Mouse (Mus musculus): ENCODE measurements around the gene Ppp2r5c.

The Ppp2r5c gene

GRCm38 (mm10) chr12:110511856-110512433, 65.0 kb downstream of the Ppp2r5c start:
- DNase-seq (ENCODE audit: low spot score) = no peak

- no peak for DNase-seq (ENCODE audit: low spot score)
Observed at GRCm38 (mm10) chr12:110512884-110513283, 66.0 kb downstream of the Ppp2r5c start.

DNA sequence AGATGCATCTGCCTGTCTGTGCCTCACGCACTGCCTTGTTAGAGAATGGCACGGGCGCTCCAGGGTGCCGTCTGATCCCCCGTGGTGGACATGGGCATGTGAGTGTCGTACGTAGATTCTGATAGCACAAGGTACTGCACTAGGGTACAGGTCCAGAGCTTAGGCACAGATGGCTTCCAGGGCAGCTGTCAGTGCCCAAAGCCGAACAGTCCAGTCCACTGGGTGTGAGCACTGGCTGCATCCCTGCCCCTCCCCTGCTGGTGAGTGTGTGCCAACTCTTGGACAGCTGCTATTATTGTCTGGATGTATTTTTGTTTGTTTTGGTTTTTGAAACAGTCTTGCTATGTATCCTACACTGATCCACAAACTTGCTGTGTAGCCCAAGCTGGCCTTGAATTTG, 68.8 kb downstream of the Ppp2r5c start:
- no peak for DNase-seq (ENCODE audit: low spot score)

DNA sequence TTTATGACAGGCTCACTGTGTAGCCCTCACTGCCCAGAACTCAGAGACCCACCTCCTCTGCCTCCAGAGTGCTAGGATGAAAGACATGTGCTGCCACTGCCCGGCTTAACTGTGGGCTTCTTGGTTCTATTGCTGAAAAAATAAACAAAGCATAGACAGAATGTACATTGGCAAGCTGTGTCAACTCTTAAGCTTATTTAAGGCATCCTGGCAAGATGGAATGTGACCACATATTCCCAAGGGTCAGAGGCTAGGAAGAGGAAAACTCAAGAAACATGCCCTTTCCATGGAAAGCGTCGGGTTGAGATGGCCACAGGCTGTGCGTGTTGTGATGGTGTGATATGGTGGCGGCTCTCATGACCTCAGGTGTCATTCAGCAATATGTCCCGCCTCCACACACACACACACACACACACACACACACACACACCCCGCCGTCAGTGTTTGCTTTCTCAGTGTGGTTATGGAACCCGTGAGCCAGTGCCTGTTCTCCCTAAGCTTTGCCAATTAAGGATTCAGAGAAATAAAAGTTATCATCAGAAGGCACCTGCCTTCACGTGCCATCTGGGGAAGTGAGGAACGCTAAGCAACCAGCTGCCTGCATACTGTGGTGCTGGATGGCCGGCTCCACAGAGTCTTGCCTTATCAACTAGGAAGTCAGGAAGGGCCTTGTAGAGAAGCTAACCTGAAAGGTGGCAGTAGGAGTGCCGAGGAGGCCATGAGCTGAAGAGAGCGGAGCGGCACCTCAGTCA, 73.5 kb downstream of the Ppp2r5c start:
- no peak for DNase-seq (ENCODE audit: low spot score)

- no peak for DNase-seq (ENCODE audit: low spot score)
Observed at GRCm38 (mm10) chr12:110523526-110523925, 76.6 kb downstream of the Ppp2r5c start.

GRCm38 (mm10) chr12:110532711-110533110, 85.8 kb downstream of the Ppp2r5c start:
- no peak for DNase-seq (ENCODE audit: low spot score)

DNA sequence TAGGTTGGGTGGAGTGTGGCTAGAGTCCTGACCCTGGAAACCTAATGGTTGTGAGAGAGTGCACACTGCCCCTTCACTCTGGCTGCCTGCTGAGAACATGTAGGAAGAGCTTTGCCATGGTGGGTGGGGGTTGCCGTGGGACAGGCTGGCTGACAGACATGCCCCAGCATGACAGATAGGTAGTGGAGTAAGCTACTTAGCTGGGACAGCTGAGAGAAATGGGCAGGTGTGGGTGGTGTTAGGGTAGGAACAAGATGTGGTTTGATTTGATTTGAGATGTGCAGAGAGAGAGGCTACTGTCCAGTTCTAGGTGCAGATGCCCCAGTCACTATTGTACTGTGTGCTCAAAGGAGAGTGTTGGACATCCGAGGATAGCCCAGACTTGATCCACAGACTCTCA, 86.2 kb downstream of the Ppp2r5c start:
- no peak for DNase-seq (ENCODE audit: low spot score)

GRCm38 (mm10) chr12:110533832-110534231, 86.9 kb downstream of the Ppp2r5c start:
- no peak for DNase-seq (ENCODE audit: low spot score)

- DNase-seq (ENCODE audit: low spot score) = no peak
Observed at GRCm38 (mm10) chr12:110535361-110535760, 88.4 kb downstream of the Ppp2r5c start.

- DNase-seq (ENCODE audit: low spot score) = no peak
Observed at GRCm38 (mm10) chr12:110537751-110538150, 90.8 kb downstream of the Ppp2r5c start.

DNA sequence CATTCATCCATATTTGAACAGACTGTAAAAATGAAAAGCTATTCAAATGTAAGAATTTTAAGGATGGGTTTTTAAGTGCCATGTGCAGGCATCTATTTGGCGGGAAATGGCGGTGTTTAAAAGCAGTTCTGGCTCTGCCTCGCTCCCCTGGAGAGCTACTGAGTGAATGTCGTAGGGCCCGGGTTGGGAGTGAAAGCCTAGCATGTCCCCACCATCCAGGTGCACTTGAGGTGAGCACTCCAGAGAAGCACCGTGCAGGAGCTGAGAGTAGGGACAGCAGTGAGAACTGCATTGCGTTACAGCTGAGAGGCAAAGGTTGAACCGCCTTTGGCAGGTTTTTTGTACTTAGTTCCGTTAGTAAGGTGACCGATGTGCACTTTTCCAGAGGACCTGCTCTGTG, 92.4 kb downstream of the Ppp2r5c start:
- no peak for DNase-seq (ENCODE audit: low spot score)

DNA sequence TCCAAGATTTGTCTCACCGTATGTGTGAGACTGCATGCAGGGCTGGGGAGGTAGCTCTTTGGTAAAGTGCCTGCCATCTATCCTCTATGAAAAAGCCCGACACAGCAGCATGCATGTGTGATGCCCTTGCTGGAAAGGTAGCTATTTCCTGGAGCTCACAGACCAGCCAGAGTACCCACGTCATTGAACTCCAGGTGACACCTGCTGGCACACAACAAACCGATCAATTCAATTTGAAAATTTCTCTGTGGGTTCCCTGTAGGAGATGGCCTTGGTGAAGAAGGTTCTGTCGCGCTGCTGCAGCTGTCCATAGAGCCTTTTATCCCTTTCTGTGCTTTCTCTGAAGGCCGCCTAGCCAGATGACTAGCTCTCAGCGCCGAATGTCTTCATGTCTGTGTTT, 92.9 kb downstream of the Ppp2r5c start:
- no peak for DNase-seq (ENCODE audit: low spot score)

GRCm38 (mm10) chr12:110540273-110540672, 93.4 kb downstream of the Ppp2r5c start:
- DNase-seq (ENCODE audit: low spot score) = no peak

DNA sequence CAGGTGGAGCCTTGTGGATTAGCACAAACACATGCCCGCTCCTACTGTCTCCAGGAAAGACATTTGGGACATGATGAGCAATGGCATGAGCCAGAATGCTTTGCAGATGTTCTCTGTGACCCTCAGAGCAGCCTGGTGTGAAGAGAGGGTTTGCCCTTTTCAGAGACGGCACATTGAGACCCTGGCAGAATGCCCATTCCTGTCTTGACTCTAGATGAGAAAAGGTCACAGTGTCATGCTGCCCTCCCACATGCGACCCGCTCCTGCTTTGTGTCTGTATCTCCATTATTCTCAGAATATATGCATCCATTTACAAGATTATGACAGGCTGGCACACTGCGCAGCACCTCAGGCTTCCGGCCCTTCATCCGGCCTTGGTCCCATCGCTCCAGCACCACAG, 94.1 kb downstream of the Ppp2r5c start:
- DNase-seq (ENCODE audit: low spot score) = no peak

DNA sequence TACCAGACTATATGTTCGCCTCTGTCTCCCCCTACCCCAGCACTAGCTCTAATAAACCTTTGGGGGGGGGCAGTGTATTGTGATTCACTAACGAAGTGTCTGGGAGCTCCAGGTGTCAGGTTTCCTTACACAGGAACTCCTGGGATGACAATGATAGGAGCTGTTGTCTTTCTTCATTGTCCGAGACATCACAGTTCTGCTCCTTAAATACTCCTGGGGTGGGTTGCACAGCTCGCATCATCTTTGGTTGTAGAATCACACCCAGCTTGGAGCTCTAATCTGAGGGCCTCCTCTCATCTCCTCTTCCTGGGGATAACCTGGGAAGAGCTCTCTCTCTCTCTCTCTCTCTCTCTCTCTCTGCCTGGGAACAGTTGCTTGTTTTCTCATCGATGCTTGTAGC, 94.6 kb downstream of the Ppp2r5c start:
- DNase-seq (ENCODE audit: low spot score) = no peak

GRCm38 (mm10) chr12:110545040-110545701, 98.3 kb downstream of the Ppp2r5c start:
- no peak for DNase-seq (ENCODE audit: low spot score)

GRCm38 (mm10) chr12:110547573-110547972, 100.7 kb downstream of the Ppp2r5c start:
- DNase-seq (ENCODE audit: low spot score) = no peak

GRCm38 (mm10) chr12:110549437-110550112, 102.7 kb downstream of the Ppp2r5c start:
- DNase-seq (ENCODE audit: low spot score) = no peak

DNA sequence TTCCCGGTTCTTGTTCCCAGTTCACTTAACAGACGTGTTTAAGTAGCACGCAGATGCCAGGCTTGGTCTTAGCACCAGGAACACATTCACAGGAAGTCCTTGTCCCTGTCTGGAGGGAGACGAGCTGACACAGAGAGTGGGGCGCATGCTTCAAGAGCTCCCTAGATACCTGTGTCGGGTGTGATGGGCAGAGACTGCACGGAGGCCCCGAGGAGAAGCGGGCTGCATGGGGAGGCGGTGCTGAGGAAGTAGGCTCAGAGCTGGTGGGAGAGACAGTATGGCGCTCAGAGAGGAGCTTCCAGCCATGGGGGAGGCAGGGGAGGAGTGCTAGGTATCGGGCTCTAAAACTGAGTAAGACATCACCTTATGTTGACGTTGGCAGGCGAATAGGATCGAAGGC, 103.4 kb downstream of the Ppp2r5c start:
- DNase-seq (ENCODE audit: low spot score) = no peak

- no peak for DNase-seq (ENCODE audit: low spot score)
Observed at GRCm38 (mm10) chr12:110552113-110552512, 105.2 kb downstream of the Ppp2r5c start.

GRCm38 (mm10) chr12:110553362-110553761, 106.4 kb downstream of the Ppp2r5c start:
- DNase-seq (ENCODE audit: low spot score) = no peak

DNA sequence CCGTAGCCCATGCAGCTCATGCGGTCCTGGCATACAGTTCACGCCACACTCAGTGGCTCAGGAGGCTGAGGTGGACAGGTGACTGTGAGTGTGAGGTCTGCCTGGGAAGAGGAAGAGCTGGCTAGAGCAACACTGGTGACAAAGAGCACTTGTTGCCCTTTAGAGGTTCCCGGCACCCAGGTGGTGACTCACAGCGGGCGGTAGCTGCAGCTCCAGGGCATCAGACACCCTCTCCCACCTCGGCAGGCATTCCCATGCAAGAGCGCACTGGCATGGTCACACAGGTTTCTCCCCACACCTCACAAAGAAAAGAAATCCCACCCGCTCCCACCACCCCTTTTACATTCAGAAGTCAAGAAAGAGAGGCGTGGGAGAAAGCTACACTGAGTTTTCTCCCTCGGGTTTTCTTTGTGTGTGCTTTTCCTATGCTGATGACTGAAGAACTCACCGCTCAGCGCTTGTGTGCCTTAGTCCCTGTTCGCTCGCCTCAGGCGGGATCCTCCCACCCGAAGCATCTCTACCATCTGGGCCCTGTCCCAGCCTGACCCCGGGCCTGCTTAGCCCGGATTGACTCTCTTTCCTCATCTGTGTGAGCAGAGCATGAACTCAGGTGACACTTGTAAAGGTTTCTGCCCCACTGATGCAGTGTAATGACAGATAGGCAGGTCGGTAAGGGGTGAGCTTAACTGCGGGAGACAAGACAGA, 108.8 kb downstream of the Ppp2r5c start:
- no peak for DNase-seq (ENCODE audit: low spot score)

Data from urinary bladder, postnatal 10 days (tissue).